Mouse (Mus musculus) CH12.LX (cell line): ENCODE results near the gene Arhgef3.

Experiments used
- CTCF ChIP-seq, 2 experiments: IDR thresholded peaks in 1 of 2; conservative IDR thresholded peaks in 1 of 2; 2 replicates each; pipeline ENCODE4 v1.5.1; 2011 to 2012; ENCODE audit warnings: low read depth in 2 of 2, low read length in 2 of 2, improper control_type of control experiment in 1 of 2, inconsistent platforms in 1 of 2, mild to moderate bottlenecking in 1 of 2, moderate library complexity in 1 of 2
- JUND ChIP-seq: conservative IDR thresholded peaks from 2 replicates; pipeline ENCODE4 v1.6.1; 2011; ENCODE audit warnings: low read depth, low read length, improper control_type of control experiment
- POLR2A ChIP-seq: IDR thresholded peaks from 2 replicates; pipeline ENCODE4 v1.6.1; 2011; ENCODE audit warnings: low read depth, mild to moderate bottlenecking, improper control_type of control experiment, low read length

- TF ChIP-seq JUND (no peak), POLR2A (no peak), CTCF (conservative IDR thresholded peaks at IDR 0.05 in 1 of 2, IDR thresholded peaks at IDR 0.05 in 1 of 2; ENCODE audit: low read depth in 2 of 2, low read length in 2 of 2) (no peak)
Measured at GRCm38 (mm10) chr14:27196980-27197379, 82.3 kb downstream of the Arhgef3 start.
